In genomic region chr13:102899253-102900082, GRCm38 (mm10) we compare ENCODE assay signal across 8 mouse cellular contexts.
A peak's percentile ranks its signal among the peaks of the same experiment; 100 is the strongest.
DNase-seq lines count a peak whose midpoint lies in the region; ATAC-seq and TF ChIP-seq lines count a peak whose summit lies in the region.

No protein-coding gene starts in this region.

- no peak for DNase-seq in liver, postnatal 0 days
- DNase-seq in liver (no peak), ZHBTc4 (ENCODE audit: low read depth, low spot score) (peak; percentile 44), MN1 (ENCODE audit: low spot score) (no peak)
- no peak for DNase-seq in ovary, adult 18-20 months (ENCODE audit: low spot score)
- no peak for DNase-seq in midbrain, postnatal 0 days (ENCODE audit: low spot score)

- H3K27ac ChIP-seq in liver, postnatal 0 days (ENCODE audit: low read depth), result peak overlapping the region; percentile 56; the same call in 1 of the 2 replicates
- peak overlapping the region; percentile 56 for H3K27ac ChIP-seq in heart, embryonic 16.5 days (ENCODE audit: low read length)
- H3K27ac ChIP-seq in midbrain, postnatal 0 days (ENCODE audit: low read depth, low read length), result no peak overlapping the region

- 0 out of 2 replicates have a peak overlapping the region, but pooled peaks have one; percentile 11 for H3K4me2 ChIP-seq in liver, postnatal 0 days (ENCODE audit: low read depth, low read length)
- H3K4me2 ChIP-seq in heart, embryonic 16.5 days (ENCODE audit: low read depth, low read length), result peak overlapping the region; percentile 44
- H3K4me2 ChIP-seq in midbrain, postnatal 0 days (ENCODE audit: low read depth, low read length, poor library complexity, severe bottlenecking), result no peak overlapping the region

- no peak overlapping the region for H3K4me3 ChIP-seq in liver, postnatal 0 days (ENCODE audit: low read depth, low read length)
- H3K4me3 ChIP-seq in heart, embryonic 16.5 days (ENCODE audit: low read length), result no peak overlapping the region
- no peak overlapping the region for H3K4me3 ChIP-seq in midbrain, postnatal 0 days (ENCODE audit: low read depth, low read length)

- H3K36me3 ChIP-seq in liver, postnatal 0 days (replicated peaks; ENCODE audit: insufficient read depth, low read length), result no peaks in the 10 kb centered on the region
- no peaks in the 10 kb centered on the region for H3K36me3 ChIP-seq in heart, embryonic 16.5 days (ENCODE audit: control insufficient read depth, insufficient read depth)
- H3K36me3 ChIP-seq in midbrain, postnatal 0 days (ENCODE audit: insufficient read depth, low read length), result no peaks in the 10 kb centered on the region

- no peak for TF ChIP-seq EP300 in liver, postnatal 0 days (IDR thresholded peaks at IDR 0.05; ENCODE audit: low read depth)

- no peak for TF ChIP-seq CTCF in liver, postnatal 0 days (IDR thresholded peaks at IDR 0.05; ENCODE audit: low read depth)
- no peak for TF ChIP-seq CTCF in midbrain, postnatal 0 days (IDR thresholded peaks at IDR 0.05)

- WGBS in liver, postnatal 0 days (ENCODE audit: insufficient replicate concordance), result 45% methylated on average over 9 of the region's 9 CpGs
- WGBS in heart, embryonic 16.5 days, result 46% methylated on average over 9 of the region's 9 CpGs
- WGBS in midbrain, postnatal 0 days, result 72% methylated on average over 9 of the region's 9 CpGs

- H3K9ac ChIP-seq in liver, postnatal 0 days (replicated peaks), result no peak overlapping the region
- H3K9ac ChIP-seq in heart, embryonic 16.5 days (ENCODE audit: low read length), result peak overlapping the region; percentile 18
- no peak overlapping the region for H3K9ac ChIP-seq in midbrain, postnatal 0 days (replicated peaks; ENCODE audit: low read length, poor library complexity, severe bottlenecking)

- peak; percentile 19; the same call in 1 of the 2 replicates for ATAC-seq in liver, postnatal 0 days
- ATAC-seq in heart, embryonic 16.5 days (replicated peaks; ENCODE audit: extremely low read depth, insufficient read depth, low FRiP score), result 0 out of 2 replicates have a peak, but pooled peaks have one; percentile 11
- ATAC-seq in monocyte, adult 5-6 weeks (replicated peaks; ENCODE audit: insufficient number of reproducible peaks, low FRiP score, low TSS enrichment, poor library complexity, severe bottlenecking), result 0 out of 2 replicates have a peak, but pooled peaks have one; percentile 20
- ATAC-seq in midbrain, postnatal 0 days (ENCODE audit: low FRiP score), result no peak

- H3K27me3 ChIP-seq in liver, postnatal 0 days (ENCODE audit: insufficient read depth, low read length), result no peaks in the 10 kb centered on the region
- no peaks in the 10 kb centered on the region for H3K27me3 ChIP-seq in heart, embryonic 16.5 days (ENCODE audit: control insufficient read depth, insufficient read depth, low read length)
- no peaks in the 10 kb centered on the region for H3K27me3 ChIP-seq in midbrain, postnatal 0 days (ENCODE audit: insufficient read depth, low read length)

- peaks cover 19% of the 10 kb centered on the region for H3K4me1 ChIP-seq in liver, postnatal 0 days (ENCODE audit: insufficient read depth)
- H3K4me1 ChIP-seq in heart, embryonic 16.5 days (ENCODE audit: control insufficient read depth, insufficient read depth, low read length), result peaks cover 52% of the 10 kb centered on the region
- no peaks in the 10 kb centered on the region; the same call in 1 of the 2 replicates for H3K4me1 ChIP-seq in midbrain, postnatal 0 days (ENCODE audit: insufficient read depth, low read length)

- H3K9me3 ChIP-seq in liver, postnatal 0 days (ENCODE audit: low read length), result no peaks in the 10 kb centered on the region
- no peaks in the 10 kb centered on the region for H3K9me3 ChIP-seq in heart, embryonic 16.5 days (replicated peaks; ENCODE audit: control insufficient read depth, low read length)
- no peaks in the 10 kb centered on the region for H3K9me3 ChIP-seq in midbrain, postnatal 0 days (ENCODE audit: low read length)
